Mouse (Mus musculus) brown adipose tissue, adult 24 weeks (tissue): ENCODE measurements around the gene Vdr. TPM values are rescaled to one million over a fixed set of nuclear protein-coding genes. Genes with fewer than 3 reads are reported as not detected.

ENCODE experiments used
- H3K27ac ChIP-seq: fragments of 200-500 bp; replicated peaks from 2 replicates; pipeline ENCODE4 v1.5.1; 2012; ENCODE audit warnings: low read depth, mild to moderate bottlenecking, low read length
- H3K4me1 ChIP-seq: fragments of 200-500 bp; 2 replicates; pipeline ENCODE4 v1.6.1; 2012; ENCODE audit warnings: low read length, mixed read lengths; ENCODE audit not compliant: control insufficient read depth, insufficient read depth, insufficient read length
- H3K4me3 ChIP-seq: fragments of 200-500 bp; 2 replicates; pipeline ENCODE4 v1.5.1; 2012; ENCODE audit warnings: low read depth, mild to moderate bottlenecking, low read length, moderate library complexity; ENCODE audit not compliant: insufficient read depth
- polyA plus RNA-seq: library from polyadenylated mRNA; stranded (reverse); fragments of >200 nt; gene quantifications from 2 replicates; pipeline ENCODE4 v1.2.4, GENCODE M21; 2012; ENCODE audit not compliant: missing spikeins, insufficient read depth, insufficient read length

The Vdr gene
- polyA plus RNA-seq, 1 experiment: 1.5 TPM

GRCm38 (mm10) chr15:97826588-97827261, 83.7 kb downstream of the Vdr start:
- peaks cover 36% of the 10 kb centered on the region for H3K4me1 ChIP-seq
- H3K4me3 ChIP-seq: no peak overlapping the region
- H3K27ac ChIP-seq: 0 out of 2 replicates have a peak overlapping the region, but pooled peaks have one; percentile 27

DNA sequence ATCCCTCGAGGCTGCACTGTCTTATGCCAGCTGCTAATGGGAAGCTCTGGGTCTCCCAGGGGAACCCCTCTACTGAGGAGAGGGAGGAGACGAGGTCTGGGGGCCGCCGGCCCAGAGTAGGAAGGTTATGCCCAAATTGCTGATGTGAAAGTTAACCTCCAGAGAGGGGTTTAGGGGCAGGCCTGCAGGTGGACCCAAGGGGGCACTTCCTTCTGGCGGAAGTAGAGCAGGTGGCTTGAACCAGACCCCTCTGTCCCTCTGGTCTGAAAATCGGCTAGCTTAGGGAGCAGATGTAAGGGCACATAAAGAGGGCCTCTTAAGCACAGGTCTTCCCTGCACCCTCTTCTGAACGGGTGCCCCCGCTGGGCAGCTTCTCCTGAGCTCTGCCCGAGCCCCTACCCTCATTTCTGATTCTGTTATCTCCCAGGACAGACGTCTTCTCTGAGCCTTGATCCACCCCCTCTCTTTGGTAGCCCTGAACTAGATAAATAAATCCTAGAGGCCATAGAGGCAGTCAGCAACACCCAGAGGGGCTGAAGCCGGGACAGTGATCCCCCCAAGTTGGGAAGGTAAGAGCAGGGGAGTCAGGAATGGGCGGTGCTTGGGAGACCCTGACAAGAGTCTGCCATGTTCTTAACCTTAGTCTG, 84.4 kb downstream of the Vdr start:
- H3K4me1 ChIP-seq: peaks cover 39% of the 10 kb centered on the region
- H3K27ac ChIP-seq: peak overlapping the region; percentile 35; the same call in 1 of the 2 replicates
- peak overlapping the region; percentile 39 for H3K4me3 ChIP-seq

DNA sequence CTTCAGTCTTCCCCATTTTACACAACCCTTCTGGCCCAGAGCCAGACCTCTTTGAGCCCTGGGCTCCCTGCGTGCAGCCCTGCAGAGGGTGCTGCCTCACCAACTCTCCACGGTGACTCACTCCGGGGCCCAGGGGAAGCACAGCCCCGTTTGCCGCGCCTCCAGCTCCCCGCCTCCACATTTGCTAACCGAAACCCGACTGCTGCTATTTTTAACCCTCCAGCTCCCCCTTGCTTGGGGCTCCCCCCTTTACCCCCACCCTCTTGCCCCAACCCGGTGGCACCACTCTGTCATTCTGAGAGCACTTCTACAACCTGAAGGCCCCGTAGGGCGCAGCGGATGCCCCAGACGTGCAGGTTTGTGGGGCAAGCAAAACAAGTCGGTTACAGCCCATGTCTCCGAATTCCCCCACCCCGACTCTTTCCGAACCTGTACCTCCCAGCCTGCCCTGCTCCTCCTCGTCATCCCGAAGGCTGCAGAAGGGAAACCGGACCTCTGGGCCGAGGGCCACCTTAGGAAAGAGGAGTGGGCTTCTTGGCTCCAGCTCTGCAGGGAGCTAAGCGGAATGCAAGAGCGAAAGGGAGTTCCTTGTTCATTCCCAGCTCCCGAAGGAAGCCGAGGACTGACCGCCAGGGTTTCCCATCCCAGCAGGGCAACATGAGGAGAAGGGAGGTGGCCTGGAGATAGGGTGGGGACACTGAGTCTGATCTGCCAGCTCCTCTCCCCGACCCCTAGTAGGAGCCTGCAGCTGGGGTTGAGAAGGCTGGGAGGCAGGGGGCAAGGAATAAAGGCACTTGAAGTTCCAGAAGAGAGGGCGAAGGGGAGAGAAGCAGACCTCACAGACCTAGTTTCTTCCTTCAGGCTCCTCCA, 85.1 kb downstream of the Vdr start:
- H3K27ac ChIP-seq: peak overlapping the region; percentile 66
- H3K4me1 ChIP-seq: peaks cover 45% of the 10 kb centered on the region
- peak overlapping the region; percentile 39 for H3K4me3 ChIP-seq

DNA sequence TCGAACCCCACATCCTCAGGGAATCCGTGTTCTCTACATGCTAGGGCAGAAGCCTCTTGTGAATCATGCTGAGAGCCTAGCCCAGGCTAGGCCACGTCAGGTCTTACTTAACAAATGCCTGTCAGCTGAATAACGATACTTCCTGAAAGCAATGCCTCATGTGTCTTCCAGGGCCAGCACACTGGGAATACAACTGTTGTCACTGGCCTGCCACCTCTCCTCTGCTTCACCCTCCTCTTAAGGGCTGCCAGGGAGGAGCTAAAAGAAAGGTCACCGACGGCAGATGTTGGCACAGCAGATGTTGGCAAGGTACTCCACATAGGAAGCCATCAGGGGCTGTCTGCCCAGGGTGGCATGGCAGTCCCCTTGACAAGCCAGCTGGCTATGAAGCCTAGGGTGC, 86.4 kb downstream of the Vdr start:
- Histone ChIP-seq H3K4me1 (peaks cover 45% of the 10 kb centered on the region), H3K27ac (peak overlapping the region; percentile 66), H3K4me3 (no peak overlapping the region)

- H3K27ac ChIP-seq: peak overlapping the region; percentile 66
- peaks cover 45% of the 10 kb centered on the region for H3K4me1 ChIP-seq
- peak overlapping the region; percentile 23; the same call in 1 of the 2 replicates for H3K4me3 ChIP-seq
These were observed 87.0 kb downstream of the Vdr start for GRCm38 (mm10) chr15:97823479-97823878.

- Histone ChIP-seq H3K4me1 (peaks cover 47% of the 10 kb centered on the region), H3K4me3 (peak overlapping the region; percentile 23), H3K27ac (peak overlapping the region; percentile 51)
These were observed 87.7 kb downstream of the Vdr start for GRCm38 (mm10) chr15:97822545-97823228.

- no peak overlapping the region; the same call in 1 of the 2 replicates for H3K4me3 ChIP-seq
- H3K4me1 ChIP-seq: peaks cover 50% of the 10 kb centered on the region
- peak overlapping the region; percentile 75; the same call in 1 of the 2 replicates for H3K27ac ChIP-seq
These were observed 88.5 kb downstream of the Vdr start for GRCm38 (mm10) chr15:97821983-97822363.

GRCm38 (mm10) chr15:97821321-97821982, 89.0 kb downstream of the Vdr start:
- H3K4me3 ChIP-seq: peak overlapping the region; percentile 37; the same call in 1 of the 2 replicates
- H3K4me1 ChIP-seq: peaks cover 47% of the 10 kb centered on the region
- peak overlapping the region; percentile 75 for H3K27ac ChIP-seq

- no peak overlapping the region for H3K4me3 ChIP-seq
- no peak overlapping the region for H3K27ac ChIP-seq
- peaks cover 49% of the 10 kb centered on the region for H3K4me1 ChIP-seq
These were observed 90.5 kb downstream of the Vdr start for GRCm38 (mm10) chr15:97819937-97820336.

DNA sequence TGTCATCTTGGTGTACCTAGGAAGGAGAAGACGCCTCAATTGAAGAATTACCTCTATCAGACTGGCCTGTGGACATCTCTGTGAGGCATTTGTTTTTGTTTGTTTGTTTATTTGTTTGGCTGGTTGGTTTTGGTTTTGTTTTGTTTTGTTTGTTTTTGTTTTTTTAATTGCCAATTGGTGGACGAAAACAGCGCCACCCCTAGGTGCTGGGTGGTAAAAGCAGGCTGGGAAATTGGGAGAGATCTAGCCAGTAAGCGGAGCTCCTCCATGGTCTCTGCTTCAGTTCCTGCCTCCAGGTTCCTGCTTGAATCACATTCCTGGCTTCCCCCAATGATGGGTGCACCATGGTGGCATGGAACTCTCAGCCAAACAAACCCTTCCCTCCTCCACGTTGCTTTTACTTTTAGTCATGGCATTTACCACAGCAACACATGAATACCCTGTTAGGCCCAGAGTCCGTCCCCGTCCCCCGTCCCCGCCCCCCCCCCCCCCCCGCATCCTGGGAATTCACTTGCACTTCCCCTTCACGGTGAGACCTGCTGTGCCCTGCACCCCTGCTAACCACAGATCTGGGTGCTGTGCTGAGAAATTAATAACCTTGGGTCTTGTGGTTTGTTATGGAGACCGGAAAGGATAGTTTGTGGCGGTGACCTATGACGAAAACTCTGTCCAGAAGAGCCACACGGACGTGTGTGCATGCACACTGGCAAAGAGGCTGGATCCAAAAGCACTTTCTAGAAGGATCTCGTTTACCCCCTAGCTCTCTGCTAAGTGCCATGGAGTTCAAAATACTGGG, 94.0 kb downstream of the Vdr start:
- H3K4me1 ChIP-seq: peaks cover 47% of the 10 kb centered on the region

DNA sequence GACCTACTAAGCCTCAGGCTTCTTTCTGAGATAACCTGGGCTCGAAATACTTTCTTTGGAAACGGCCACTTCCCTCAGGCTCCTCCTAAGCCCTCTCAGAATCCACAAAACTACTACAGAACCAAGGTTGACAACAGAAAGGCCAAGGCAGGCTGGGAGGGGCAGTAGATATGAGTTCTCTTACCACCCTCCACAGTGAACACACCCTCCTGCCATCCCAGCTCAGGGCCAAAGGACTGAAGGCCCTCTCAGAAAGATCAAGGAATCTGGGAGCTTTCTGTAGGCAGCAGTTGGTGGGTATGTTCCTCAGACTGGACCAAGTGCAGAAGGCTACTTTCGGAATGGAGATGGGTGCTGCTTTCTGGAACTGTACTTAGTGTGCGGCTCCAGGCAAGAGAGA, 95.2 kb downstream of the Vdr start:
- Histone ChIP-seq H3K4me3 (no peak overlapping the region), H3K4me1 (peaks cover 41% of the 10 kb centered on the region), H3K27ac (no peak overlapping the region)

More for the DNA sequence above, 94.0 kb downstream of the Vdr start:
- no peak overlapping the region; the same call in 1 of the 2 replicates for H3K27ac ChIP-seq
- no peak overlapping the region for H3K4me3 ChIP-seq

- Histone ChIP-seq H3K27ac (no peak overlapping the region; the same call in 1 of the 2 replicates), H3K4me3 (no peak overlapping the region), H3K4me1 (peaks cover 41% of the 10 kb centered on the region)
These were observed 95.7 kb downstream of the Vdr start for GRCm38 (mm10) chr15:97814703-97815102.

- Histone ChIP-seq H3K4me1 (peaks cover 43% of the 10 kb centered on the region), H3K4me3 (no peak overlapping the region), H3K27ac (peak overlapping the region; percentile 38; the same call in 1 of the 2 replicates)
These were observed 96.8 kb downstream of the Vdr start for GRCm38 (mm10) chr15:97813452-97814204.
